Mouse (Mus musculus): ENCODE results near the gene Taz. TPM values are rescaled to one million over a fixed set of nuclear protein-coding genes. Genes with fewer than 3 reads are reported as not detected.

Gene Taz
- 27.9 and 31.7 TPM in 2 replicates for polyA plus RNA-seq (2012; rRNA removed)

DNA sequence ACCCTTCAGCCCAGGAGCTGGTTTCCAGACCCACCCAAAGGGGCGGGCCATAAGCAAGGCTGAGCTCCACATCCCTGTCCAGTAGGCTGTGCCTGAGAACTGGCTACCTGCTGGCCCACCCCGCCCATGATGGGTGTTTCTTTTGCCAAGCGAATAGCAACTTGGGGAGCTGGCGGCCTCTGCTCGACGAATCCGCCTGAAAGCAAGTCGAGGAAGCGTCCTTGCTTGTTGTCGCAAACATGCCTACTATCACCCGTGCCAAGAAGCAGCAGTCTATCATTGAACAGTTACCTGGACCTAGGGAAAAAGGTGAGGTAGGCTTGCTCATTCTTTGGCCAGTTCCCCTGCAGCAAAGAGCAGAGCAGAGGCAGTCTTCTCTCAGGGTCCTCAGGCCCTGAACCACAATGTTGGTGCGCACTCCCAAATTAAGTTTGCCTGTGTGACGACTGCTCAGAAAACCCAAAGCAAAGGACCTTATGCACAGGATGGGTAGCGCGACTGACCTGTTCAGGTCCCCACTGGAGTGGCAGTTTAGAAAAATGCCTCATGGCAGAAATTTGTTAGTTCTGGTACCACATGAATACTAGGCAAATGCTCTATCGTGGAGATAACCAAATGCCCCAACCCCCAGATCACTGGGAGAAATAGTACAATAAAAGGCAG, at the start of gene Taz, which contains the start of gene Dnase1l1:
TSS of gene Taz (plus strand) at position 181 of the 663 bp plus-strand sequence.
TSS of gene Dnase1l1 (minus strand) at position 606 of the 663 bp plus-strand sequence.

DNA sequence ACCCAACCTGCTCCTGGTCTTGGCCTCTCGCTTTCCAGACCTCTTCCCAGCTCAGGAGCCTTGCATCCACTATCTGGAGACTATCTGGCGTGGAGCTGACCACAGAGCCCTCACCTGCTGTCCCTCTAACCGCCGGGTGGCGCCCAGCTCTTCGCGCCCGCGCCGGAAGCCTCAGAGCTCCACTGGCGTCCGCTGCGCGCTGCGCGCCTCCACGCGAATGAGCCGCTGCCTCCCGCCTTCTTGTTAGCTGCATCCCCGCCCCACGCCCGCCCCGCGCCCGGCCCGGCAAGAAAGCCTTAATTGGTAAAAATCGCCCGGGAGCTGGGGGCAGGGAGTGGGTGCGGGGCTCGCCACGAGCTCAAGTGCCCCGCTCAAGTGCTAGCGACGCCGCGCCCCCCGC, 32.1 kb upstream of the Taz start, which contains the start of gene Flna:
TSS of gene Flna (minus strand) at position 206 of the 400 bp plus-strand sequence.

DNA sequence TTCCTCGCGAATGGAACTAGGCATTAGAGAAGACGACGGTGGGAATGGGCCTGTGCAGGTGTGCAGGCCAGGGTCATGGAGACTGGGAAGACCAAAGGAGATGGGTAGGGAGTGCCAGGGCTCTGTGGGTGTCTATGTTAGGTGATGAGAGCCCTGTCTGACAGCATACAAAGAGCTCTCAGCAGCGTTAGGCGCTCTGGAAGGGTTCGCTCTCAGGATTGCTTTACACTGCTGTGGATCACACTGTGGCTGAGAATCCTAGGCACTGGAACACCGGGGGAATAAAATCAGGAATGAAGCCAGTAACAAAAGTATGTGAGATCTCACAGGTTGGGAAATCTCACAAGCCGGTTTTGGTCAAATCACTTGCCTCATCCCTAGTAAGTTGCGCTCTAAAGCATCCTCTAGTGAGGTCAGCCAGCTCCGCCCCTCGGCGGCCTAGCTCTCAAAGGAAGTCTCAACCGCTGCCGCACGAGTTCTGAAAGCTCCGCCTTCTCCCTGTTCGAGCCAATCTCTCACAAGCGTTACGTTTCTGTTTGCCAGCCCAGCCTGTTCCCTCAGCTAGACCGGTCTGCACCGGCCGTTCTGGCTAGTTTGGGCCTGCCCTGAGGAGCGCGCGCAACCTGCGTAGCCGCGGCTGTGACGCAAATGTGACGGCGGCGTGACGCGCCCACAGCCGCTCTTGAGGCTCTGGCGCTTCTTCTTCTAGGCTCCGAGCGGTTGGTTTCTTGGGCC, 27.4 kb upstream of the Taz start, which contains the start of gene Emd:
TSS of gene Emd (plus strand) at position 535 of the 735 bp plus-strand sequence.

DNA sequence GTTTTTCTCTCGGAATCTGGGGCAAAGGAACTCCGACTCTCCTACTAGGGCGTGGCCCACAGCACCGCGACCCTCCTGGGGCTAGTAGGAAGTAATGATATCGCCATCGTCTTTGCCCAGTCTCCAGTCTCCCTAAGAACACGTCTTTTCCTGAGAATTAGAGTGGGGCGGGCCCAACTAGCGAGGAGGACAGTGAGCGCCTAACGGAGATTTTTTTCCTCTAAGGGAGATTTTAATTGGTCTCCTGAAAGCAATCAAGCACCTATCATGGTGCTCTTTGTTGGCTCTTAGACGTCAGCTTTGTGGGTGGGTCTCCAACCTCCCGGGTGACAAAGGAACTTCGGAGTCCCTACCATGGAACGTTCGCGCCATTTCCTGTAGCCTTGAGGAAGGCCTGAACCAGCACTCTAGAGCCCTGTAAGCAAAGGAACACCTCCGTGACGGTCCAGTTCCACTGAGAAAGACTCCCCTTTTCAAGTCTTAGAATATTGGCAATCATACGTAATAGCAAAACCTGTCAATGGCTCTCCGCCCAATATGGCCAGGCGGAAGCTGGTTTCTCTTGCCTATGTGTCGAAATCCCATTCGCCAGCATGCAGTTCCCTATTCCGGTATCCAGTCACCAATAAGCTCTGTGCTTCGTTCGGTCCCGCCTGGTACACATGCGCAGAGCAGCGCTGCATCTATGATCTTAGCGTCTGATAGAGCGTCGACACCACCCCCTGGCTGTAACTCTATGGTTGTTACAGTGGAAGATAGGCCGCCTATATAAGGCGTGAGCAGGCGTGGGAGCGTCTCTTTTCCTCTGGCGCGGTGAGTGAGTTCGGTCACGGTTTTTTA, 11.4 kb upstream of the Taz start, which contains the start of gene Rpl10:
TSS of gene Rpl10 (plus strand) at position 751 of the 840 bp plus-strand sequence.

DNA sequence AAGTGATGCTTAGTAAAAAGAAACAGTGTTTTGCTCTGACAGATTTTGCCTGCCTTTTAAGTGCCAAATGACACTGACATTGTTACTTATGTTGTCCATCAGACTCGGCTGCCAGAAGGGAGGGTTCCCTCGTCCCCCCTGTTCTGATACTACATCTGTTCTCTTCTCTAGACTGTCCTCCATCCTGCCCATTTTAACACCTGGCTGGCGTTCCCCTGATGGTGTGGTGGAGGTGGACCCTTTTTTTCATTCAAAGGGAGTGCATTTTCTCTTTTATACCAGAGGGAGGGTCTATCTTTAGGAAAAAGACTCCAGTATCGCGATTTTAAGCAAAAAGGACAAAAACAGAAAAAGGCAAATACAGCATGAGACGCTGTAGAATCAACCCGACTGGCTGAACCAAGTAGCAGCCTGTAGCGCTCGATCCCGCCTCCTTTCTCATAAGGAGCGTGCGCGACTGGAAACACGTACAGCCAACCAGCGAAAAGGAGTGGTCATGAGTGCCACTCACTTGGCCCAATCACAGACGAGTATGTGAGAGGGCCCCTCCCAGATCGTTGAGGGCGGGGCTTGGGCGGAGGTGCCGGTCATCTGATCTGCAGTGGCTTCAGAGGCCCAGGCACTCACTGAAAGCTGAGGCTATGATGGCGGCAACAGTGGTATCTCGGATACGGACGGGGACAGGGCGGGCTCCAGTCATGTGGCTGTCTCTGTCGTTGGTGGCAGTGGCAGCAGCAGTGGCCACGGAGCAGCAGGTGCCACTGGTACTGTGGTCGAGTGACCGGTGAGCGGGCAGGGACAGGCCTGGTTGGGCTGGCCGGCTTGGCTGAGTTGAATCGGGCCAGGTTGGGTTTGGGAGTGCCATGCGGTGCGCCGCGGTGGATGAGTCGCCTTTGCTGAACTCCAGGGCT, 15.1 kb downstream of the Taz start, which contains the start of gene Atp6ap1:
TSS of gene Atp6ap1 (plus strand) at position 560 of the 911 bp plus-strand sequence.

DNA sequence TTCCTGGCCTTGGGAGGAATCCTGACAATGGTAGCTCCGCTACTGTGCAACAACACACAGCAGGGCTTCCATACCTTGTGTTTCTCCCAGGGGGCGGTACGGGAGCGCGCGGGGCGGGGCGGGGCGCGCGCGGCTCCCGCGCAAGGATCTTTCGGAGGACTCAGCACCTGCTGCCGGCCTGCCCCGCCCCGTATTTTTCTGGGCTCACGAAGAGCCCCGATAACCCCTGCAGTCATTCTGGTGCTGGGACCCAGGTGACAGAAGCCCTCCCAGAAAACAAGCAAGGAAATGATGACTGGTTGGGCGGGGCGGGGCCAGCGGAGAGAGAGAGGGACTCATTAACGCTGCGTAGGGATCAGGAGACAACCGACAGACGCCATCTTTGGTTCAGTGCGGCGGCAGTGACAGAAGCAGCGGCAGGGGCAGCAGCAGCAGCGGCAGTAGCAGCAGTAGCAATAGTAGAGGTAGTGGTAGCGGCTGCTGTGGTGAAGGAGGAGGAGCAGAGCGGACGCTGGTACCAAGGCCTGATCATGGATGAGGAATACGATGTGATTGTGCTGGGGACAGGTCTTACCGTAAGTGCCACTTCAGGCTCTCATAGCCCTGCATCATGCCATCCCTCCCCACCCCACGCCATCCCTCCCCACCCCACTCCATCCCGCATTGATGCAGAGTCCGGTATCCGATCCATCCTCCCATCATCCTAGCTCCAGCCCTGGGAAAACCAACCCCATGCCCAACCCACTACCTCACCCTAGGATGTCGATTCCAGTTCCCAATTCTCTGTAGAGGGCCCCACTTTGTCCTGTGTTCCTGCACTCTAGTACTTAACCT, 23.4 kb downstream of the Taz start, which contains the start of gene Gdi1:
TSS of gene Gdi1 (plus strand) at position 132 of the 834 bp plus-strand sequence.

DNA sequence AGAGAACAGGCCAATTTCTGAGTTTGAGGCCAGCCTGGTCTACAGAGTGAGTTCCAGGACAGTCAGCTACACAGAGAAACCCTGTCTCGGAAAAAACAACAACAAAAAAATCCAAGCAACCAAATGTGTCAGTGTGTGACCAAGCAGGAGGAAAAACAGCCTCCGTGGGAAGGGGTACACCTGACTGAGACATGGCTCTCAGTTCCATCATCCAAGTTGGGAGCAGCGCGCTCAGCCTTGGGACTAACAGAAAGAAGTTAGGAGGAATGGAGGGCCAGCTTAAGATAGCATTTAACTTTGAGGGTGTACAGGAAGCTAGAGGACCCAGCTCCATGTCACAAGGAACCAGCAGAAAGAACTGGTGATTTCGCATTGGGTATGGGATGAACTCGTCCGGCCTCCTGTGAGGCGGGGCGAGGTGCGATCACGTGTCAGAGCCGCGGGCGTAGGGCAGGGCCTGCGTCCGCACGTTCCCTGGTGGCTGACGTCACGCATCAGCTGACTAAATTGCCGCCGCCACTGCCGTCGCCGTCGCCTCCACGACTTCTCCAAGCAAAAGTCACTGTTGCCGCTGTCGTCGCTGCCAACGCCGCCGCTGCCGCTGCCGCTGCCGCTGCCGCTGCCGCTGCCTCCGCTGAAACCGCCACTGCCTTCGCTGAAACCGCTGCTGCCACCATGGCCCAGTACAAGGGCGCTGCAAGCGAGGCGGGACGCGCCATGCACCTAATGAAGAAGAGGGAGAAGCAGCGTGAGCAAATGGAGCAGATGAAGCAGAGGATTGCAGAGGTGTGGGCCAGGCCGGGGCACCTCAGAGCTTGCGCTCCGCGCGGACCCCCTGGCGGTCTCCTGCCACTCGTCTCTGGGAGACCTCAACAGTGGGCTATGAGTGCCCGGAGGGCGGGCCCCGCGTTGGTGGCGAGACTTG, 31.1 kb downstream of the Taz start, which contains the start of gene Fam50a:
TSS of gene Fam50a (plus strand) at position 494 of the 925 bp plus-strand sequence.

DNA sequence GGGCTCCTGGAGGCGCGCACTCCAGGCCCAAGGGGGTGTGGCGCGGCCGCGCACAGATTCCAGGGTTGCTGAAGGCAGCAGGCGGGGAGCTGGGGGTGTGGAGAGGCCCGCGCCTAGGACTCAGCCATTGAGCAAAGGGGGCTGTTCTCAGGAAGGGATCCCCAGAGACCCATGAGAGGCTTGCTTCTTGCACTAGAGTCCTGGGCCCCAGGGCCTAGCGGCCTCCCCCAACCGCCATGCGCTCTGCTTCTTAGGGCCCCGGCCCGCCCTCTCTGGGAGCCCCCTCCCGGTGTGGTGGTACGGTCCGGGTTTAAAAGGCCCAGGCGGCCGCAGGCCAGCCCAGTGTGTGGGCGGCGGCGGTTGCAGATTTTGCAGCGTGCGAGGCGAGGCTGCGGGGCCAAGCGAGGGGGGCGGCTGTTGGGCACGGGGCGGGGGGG, 47.0 kb downstream of the Taz start, which contains the start of gene Plxna3:
TSS of gene Plxna3 (plus strand) at position 342 of the 437 bp plus-strand sequence.

Other genes with a start within 250 kb of the Taz start
- not detected in 2 replicates for gene Opn1mw, start 154.4 kb upstream of the Taz start, polyA plus RNA-seq (2012; rRNA removed)
- 3.2 and 3.9 TPM in 2 replicates for gene Mecp2, start 146.5 kb upstream of the Taz start, polyA plus RNA-seq (2012; rRNA removed)
- not detected in 2 replicates for gene Tex28, start 114.1 kb upstream of the Taz start, polyA plus RNA-seq (2012; rRNA removed)
- not detected in 2 replicates for gene Tktl1, start 104.7 kb upstream of the Taz start, polyA plus RNA-seq (2012; rRNA removed)
- gene Flna, start 32.1 kb upstream of the Taz start, polyA plus RNA-seq (2012; rRNA removed): 78.2 and 95.5 TPM in 2 replicates
- gene Emd, start 27.2 kb upstream of the Taz start, polyA plus RNA-seq (2012; rRNA removed): 21.0 and 25.4 TPM in 2 replicates
- 1,323 and 1,359 TPM in 2 replicates for gene Rpl10, start 11.1 kb upstream of the Taz start, polyA plus RNA-seq (2012; rRNA removed)
- gene Dnase1l1, start 425 bp downstream of the Taz start, polyA plus RNA-seq (2012; rRNA removed): 12.3 and 12.4 TPM in 2 replicates
- gene Atp6ap1, start 15.2 kb downstream of the Taz start, polyA plus RNA-seq (2012; rRNA removed): 78.4 and 81.0 TPM in 2 replicates
- gene Gdi1, start 23.1 kb downstream of the Taz start, polyA plus RNA-seq (2012; rRNA removed): 114 and 163 TPM in 2 replicates
- gene Fam50a, start 31.1 kb downstream of the Taz start, polyA plus RNA-seq (2012; rRNA removed): 17.1 and 18.8 TPM in 2 replicates
- gene Plxna3, start 47.2 kb downstream of the Taz start, polyA plus RNA-seq (2012; rRNA removed): 2.4 and 3.7 TPM in 2 replicates
- 42.7 and 52.1 TPM in 2 replicates for gene Lage3, start 71.7 kb downstream of the Taz start, polyA plus RNA-seq (2012; rRNA removed)
- gene Ubl4a, start 91.3 kb downstream of the Taz start, polyA plus RNA-seq (2012; rRNA removed): 19.6 and 21.6 TPM in 2 replicates
- 4.5 and 4.9 TPM in 2 replicates for gene Slc10a3, start 91.4 kb downstream of the Taz start, polyA plus RNA-seq (2012; rRNA removed)
- 13.7 and 15.3 TPM in 2 replicates for gene Fam3a, start 111.4 kb downstream of the Taz start, polyA plus RNA-seq (2012; rRNA removed)
- 18.2 and 19.2 TPM in 2 replicates for gene Ikbkg, start 111.4 kb downstream of the Taz start, polyA plus RNA-seq (2012; rRNA removed)
- gene G6pdx, start 147.3 kb downstream of the Taz start, polyA plus RNA-seq (2012; rRNA removed): 23.5 and 26.4 TPM in 2 replicates
- gene Gm6880, start 199.5 kb downstream of the Taz start, polyA plus RNA-seq (2012; rRNA removed): not detected in 2 replicates

All from liver, embryonic 18 days (tissue).